Mouse (Mus musculus): ENCODE measurements around the gene Rusc2. TPM values are rescaled to one million over a fixed set of nuclear protein-coding genes. Genes with fewer than 3 reads are reported as not detected.

The Rusc2 gene
- total and polyA plus RNA-seq, 3 experiments, result 27.5 to 45.3 (median 43.5) TPM

GRCm38 (mm10) chr4:43448554-43448953 lies 66.8 kb downstream of the Rusc2 start:
- 79% methylated on average over 3 of the region's 3 CpGs for WGBS
- DNase-seq, result peak in 1 of 2 experiments; percentile 39
- H3K9ac ChIP-seq (ENCODE audit: low read depth, low read length), result no peak overlapping the region

GRCm38 (mm10) chr4:43452315-43452714 lies 70.5 kb downstream of the Rusc2 start:
- H3K27me3 ChIP-seq (ENCODE audit: control insufficient read depth, insufficient read depth, low read length), result no peaks in the 10 kb centered on the region
- peaks cover 4% of the 10 kb centered on the region for H3K4me1 ChIP-seq (ENCODE audit: control insufficient read depth, insufficient read depth, low read length)
- no peaks in the 10 kb centered on the region for H3K79me2 ChIP-seq (replicated peaks; ENCODE audit: control insufficient read depth, insufficient read depth, low read length)
- H3K36me3 ChIP-seq (ENCODE audit: control insufficient read depth, insufficient read depth, low read length), result no peaks in the 10 kb centered on the region
- 40% methylated on average over 11 of the region's 11 CpGs for WGBS
- TF ChIP-seq EP300 (IDR thresholded peaks at IDR 0.05; ENCODE audit: insufficient read depth, low read depth, low read length), result no peak
- no peak overlapping the region for H3K27ac ChIP-seq
- H3K4me3 ChIP-seq, result no peak overlapping the region
- H3K9ac ChIP-seq (ENCODE audit: low read depth, low read length), result no peak overlapping the region
- intact Hi-C loops (cut with DNase I), result no loop called here
- peak in 1 of 2 experiments; percentile 33 for DNase-seq

More at GRCm38 (mm10) chr4:43448554-43448953, 66.8 kb downstream of the Rusc2 start:
- H3K36me3 ChIP-seq (ENCODE audit: control insufficient read depth, insufficient read depth, low read length), result no peaks in the 10 kb centered on the region
- intact Hi-C loops (cut with DNase I), result no loop called here
- TF ChIP-seq EP300 (IDR thresholded peaks at IDR 0.05; ENCODE audit: insufficient read depth, low read depth, low read length) (no peak), CTCF (IDR thresholded peaks at IDR 0.05) (no peak), POLR2A (IDR thresholded peaks at IDR 0.05; ENCODE audit: insufficient read depth, low read depth, low read length) (no peak)
- no peak overlapping the region for H3K4me3 ChIP-seq
- H3K4me1 ChIP-seq (ENCODE audit: control insufficient read depth, insufficient read depth, low read length), result peaks cover 5% of the 10 kb centered on the region
- no peak overlapping the region for H3K27ac ChIP-seq
- H3K79me2 ChIP-seq (replicated peaks; ENCODE audit: control insufficient read depth, insufficient read depth, low read length), result no peaks in the 10 kb centered on the region
- no peaks in the 10 kb centered on the region for H3K27me3 ChIP-seq (ENCODE audit: control insufficient read depth, insufficient read depth, low read length)

- TF ChIP-seq EP300 (IDR thresholded peaks at IDR 0.05; ENCODE audit: insufficient read depth, low read depth, low read length) (no peak), CTCF (IDR thresholded peaks at IDR 0.05) (no peak), POLR2A (IDR thresholded peaks at IDR 0.05; ENCODE audit: insufficient read depth, low read depth, low read length) (no peak)
- 3% methylated on average over 18 of the region's 18 CpGs for WGBS
- H3K9ac ChIP-seq (ENCODE audit: low read depth, low read length), result peak overlapping the region; percentile 15; the same call in 1 of the 2 replicates
- no peaks in the 10 kb centered on the region for H3K27me3 ChIP-seq (ENCODE audit: control insufficient read depth, insufficient read depth, low read length)
- H3K36me3 ChIP-seq (ENCODE audit: control insufficient read depth, insufficient read depth, low read length), result no peaks in the 10 kb centered on the region
- no peak overlapping the region for H3K27ac ChIP-seq
- H3K79me2 ChIP-seq (replicated peaks; ENCODE audit: control insufficient read depth, insufficient read depth, low read length), result no peaks in the 10 kb centered on the region
- peak overlapping the region; percentile 23 for H3K4me3 ChIP-seq
- H3K4me1 ChIP-seq (ENCODE audit: control insufficient read depth, insufficient read depth, low read length), result peaks cover 4% of the 10 kb centered on the region
- DNase-seq, result no peak
- intact Hi-C loops (cut with DNase I), result no loop called here
These were observed 71.6 kb downstream of the Rusc2 start for GRCm38 (mm10) chr4:43453413-43453812.

- peak within 1 kb of the TSS; percentile 15; the same call in 1 of the 2 replicates for H3K9ac ChIP-seq (ENCODE audit: low read depth, low read length)
- peak within 1 kb of the TSS; percentile 16 for H3K4me3 ChIP-seq
- peak in 1 of 2 experiments; percentile 53 for DNase-seq
- no peaks in the 10 kb centered on the region for H3K27me3 ChIP-seq (ENCODE audit: control insufficient read depth, insufficient read depth, low read length)
- intact Hi-C loops (cut with DNase I), result no loop called here
- H3K36me3 ChIP-seq (ENCODE audit: control insufficient read depth, insufficient read depth, low read length), result no peaks in the 10 kb centered on the region
- peaks cover 4% of the 10 kb centered on the region for H3K4me1 ChIP-seq (ENCODE audit: control insufficient read depth, insufficient read depth, low read length)
- no peaks in the 10 kb centered on the region for H3K79me2 ChIP-seq (replicated peaks; ENCODE audit: control insufficient read depth, insufficient read depth, low read length)
- 26% methylated on average over 20 of the region's 20 CpGs for WGBS
- no peak within 1 kb of the TSS for H3K27ac ChIP-seq
- no peak for TF ChIP-seq POLR2A (IDR thresholded peaks at IDR 0.05; ENCODE audit: insufficient read depth, low read depth, low read length)
- no peak for TF ChIP-seq EP300 (IDR thresholded peaks at IDR 0.05; ENCODE audit: insufficient read depth, low read depth, low read length)
- TF ChIP-seq CTCF (IDR thresholded peaks at IDR 0.05), result no peak
These were observed 72.5 kb downstream of the Rusc2 start, which contains the start of gene Cd72 for GRCm38 (mm10) chr4:43454041-43454836. Gene Cd72, minus strand, starts transcription at chr4:43454628.

- no peak overlapping the region for H3K27ac ChIP-seq
- TF ChIP-seq EP300 (IDR thresholded peaks at IDR 0.05; ENCODE audit: insufficient read depth, low read depth, low read length) (no peak), CTCF (IDR thresholded peaks at IDR 0.05) (no peak), POLR2A (IDR thresholded peaks at IDR 0.05; ENCODE audit: insufficient read depth, low read depth, low read length) (no peak)
- DNase-seq, result peak in 1 of 2 experiments; percentile 35
- no peak overlapping the region for H3K9ac ChIP-seq (ENCODE audit: low read depth, low read length)
- no peak overlapping the region for H3K4me3 ChIP-seq
- no peaks in the 10 kb centered on the region for H3K79me2 ChIP-seq (replicated peaks; ENCODE audit: control insufficient read depth, insufficient read depth, low read length)
- WGBS, result 55% methylated on average over 4 of the region's 4 CpGs
- intact Hi-C loops (cut with DNase I), result no loop called here
- no peaks in the 10 kb centered on the region for H3K27me3 ChIP-seq (ENCODE audit: control insufficient read depth, insufficient read depth, low read length)
- peaks cover 4% of the 10 kb centered on the region for H3K4me1 ChIP-seq (ENCODE audit: control insufficient read depth, insufficient read depth, low read length)
- H3K36me3 ChIP-seq (ENCODE audit: control insufficient read depth, insufficient read depth, low read length), result no peaks in the 10 kb centered on the region
These were observed 74.7 kb downstream of the Rusc2 start for GRCm38 (mm10) chr4:43456470-43456869.

- no peaks in the 10 kb centered on the region for H3K79me2 ChIP-seq (replicated peaks; ENCODE audit: control insufficient read depth, insufficient read depth, low read length)
- DNase-seq, result no peak
- H3K9ac ChIP-seq (ENCODE audit: low read depth, low read length), result no peak overlapping the region
- no peak overlapping the region for H3K4me3 ChIP-seq
- peaks cover 4% of the 10 kb centered on the region for H3K4me1 ChIP-seq (ENCODE audit: control insufficient read depth, insufficient read depth, low read length)
- TF ChIP-seq CTCF (IDR thresholded peaks at IDR 0.05) (no peak), EP300 (IDR thresholded peaks at IDR 0.05; ENCODE audit: insufficient read depth, low read depth, low read length) (no peak), POLR2A (IDR thresholded peaks at IDR 0.05; ENCODE audit: insufficient read depth, low read depth, low read length) (no peak)
- intact Hi-C loops (cut with DNase I), result no loop called here
- H3K36me3 ChIP-seq (ENCODE audit: control insufficient read depth, insufficient read depth, low read length), result no peaks in the 10 kb centered on the region
- WGBS, result 23% methylated on average over 8 of the region's 8 CpGs
- no peak overlapping the region for H3K27ac ChIP-seq
- no peaks in the 10 kb centered on the region for H3K27me3 ChIP-seq (ENCODE audit: control insufficient read depth, insufficient read depth, low read length)
These were observed 75.3 kb downstream of the Rusc2 start for GRCm38 (mm10) chr4:43457124-43457523.
